Mouse (Mus musculus) ES-CJ7 (cell line): ENCODE measurements at regions not wholly inside any gene's neighbourhood (a gene's known extent, or its start where the extent isn't known, plus 50 kb on each side); places are given as distances from the start of the nearest gene placed in this dataset.

ENCODE experiments used
- DNase-seq: peaks from one replicate; pipeline ENCODE4 v3.0.0; 2011; ENCODE audit warnings: low read depth, low spot score

DNA sequence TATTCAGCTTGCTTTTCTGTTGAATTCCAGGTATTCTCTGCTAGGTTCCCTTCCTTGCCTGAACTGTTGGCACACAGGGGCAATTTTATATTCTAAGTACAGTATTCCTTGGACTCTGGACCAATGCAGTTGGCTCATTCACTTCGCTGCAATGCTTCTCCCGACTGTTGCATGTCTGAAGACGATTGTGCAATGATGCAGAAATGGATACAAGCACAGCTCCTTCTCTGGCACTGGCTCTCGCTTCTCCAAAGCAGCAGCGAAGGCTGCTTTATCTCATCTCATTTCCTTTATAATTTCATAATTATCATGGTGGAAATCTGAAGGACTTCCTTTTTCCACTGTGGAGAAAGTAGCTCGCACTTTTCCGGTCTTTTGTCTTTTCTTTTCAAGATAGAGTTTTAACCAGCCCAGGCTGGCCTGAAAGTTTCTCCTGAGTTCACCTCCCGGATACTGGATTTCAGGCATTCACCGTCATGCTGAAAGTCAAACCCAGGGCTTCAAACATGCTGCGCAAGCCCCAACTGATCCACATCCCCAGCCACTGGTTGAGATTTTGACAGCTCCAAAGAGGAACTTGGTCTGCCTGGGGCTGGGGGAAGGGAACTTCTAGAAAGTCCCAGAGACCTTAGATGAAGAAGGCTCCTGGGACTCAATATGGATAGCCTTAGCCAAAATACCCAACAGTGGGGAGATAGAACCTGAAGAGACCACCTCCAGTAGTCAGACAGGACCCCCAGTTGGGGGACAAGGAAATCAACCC lies 55.6 kb upstream of the Akirin2 start:
- no peak for DNase-seq

DNA sequence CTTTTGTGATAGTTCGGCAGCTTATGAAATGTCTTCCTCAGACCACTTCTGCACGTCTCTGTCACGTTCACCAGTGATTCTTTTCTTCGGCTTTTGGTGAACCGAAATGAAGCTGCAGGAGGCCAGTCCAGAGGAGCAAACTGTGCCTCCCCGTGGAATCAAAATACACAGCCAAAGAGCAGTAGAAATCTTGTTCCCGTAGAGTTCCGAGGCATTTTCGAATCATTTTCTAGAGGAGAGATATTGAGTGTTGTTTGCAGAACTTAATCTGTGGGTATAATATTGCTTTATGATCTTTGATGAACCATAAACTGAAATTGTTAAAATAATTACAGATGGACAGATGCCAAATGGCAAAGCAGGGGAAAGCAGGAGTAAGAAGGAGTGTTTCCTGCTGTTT lies 52.4 kb upstream of the Akirin2 start:
- no peak for DNase-seq

DNA sequence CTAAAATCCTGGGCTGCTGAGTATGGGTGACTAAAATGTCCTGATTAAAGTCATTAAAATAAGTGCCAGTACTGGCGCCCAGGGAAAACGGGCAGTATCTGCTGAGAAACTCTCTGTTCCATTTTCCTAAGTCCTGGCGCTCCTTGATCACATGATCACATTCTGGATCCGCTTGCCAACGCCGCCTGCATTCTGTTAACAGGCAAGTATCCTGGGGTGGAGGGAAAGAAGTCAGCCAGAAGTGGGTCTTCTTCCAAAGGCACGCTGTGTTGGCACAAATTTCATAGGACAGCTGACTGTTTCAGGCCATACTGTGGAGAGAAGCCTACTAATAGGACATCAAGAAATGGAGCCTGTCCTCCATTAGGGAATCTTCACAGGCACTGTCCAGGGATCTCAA lies 52.0 kb upstream of the Akirin2 start:
- DNase-seq, result no peak

DNA sequence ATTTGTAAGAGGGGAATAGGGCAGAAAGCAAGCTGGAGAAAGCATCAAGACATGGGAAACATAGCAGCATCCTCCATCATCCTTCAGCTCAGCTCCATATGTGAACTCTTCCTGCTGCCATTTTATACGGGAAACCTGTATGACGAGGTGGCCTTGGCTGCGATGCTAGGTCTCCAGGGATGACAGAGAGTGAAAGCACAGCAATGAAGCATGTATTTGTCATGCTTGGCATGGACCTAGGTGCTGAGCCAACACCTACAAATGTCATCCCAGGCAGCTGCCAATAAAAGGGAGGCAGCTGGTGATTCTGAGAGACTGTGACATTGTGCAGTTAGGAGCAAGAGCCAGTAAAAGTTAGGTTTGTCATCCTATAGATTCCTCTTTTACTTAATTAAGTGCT lies 51.0 kb upstream of the Akirin2 start:
- no peak for DNase-seq
